In genomic region chr2:160910633-160911032, GRCm38 (mm10) we compare ENCODE assay signal across 29 mouse cellular contexts. TPM values are rescaled to one million over a fixed set of nuclear protein-coding genes. Genes with fewer than 3 reads are reported as not detected.
A peak's percentile ranks its signal among the peaks of the same experiment; 100 is the strongest.
DNase-seq lines count a peak whose midpoint lies in the region; ATAC-seq lines count a peak whose summit lies in the region.
"Had no signal": no experiment of that assay in that cellular context is flagged by ENCODE, and none has a peak within 500 bp of the region (broad histone marks: within the 10 kb centered on the region; RNA-seq: fewer than 3 reads in every experiment).

No protein-coding gene starts in this region.

- H3K27ac ChIP-seq in embryonic facial prominence, embryonic 12.5 days, result no peak overlapping the region
- H3K27ac ChIP-seq in embryonic facial prominence, embryonic 10.5 days (replicated peaks), result no peak overlapping the region
- no peak overlapping the region for H3K27ac ChIP-seq in limb, embryonic 12.5 days
- H3K27ac ChIP-seq in limb, embryonic 10.5 days, result no peak overlapping the region
- H3K27ac ChIP-seq in embryonic facial prominence, embryonic 15.5 days (replicated peaks), result no peak overlapping the region; the same call in 1 of the 2 replicates
- H3K27ac ChIP-seq in limb, embryonic 15.5 days, result no peak overlapping the region
- H3K27ac ChIP-seq: forebrain, embryonic 10.5 days; forebrain, embryonic 15.5 days; gastrocnemius, adult 2 months; heart, embryonic 10.5 days; heart, embryonic 15.5 days; hindbrain, embryonic 13.5 days; liver, embryonic 14.5 days; lung, embryonic 15.5 days; macrophage had no signal

- no peaks in the 10 kb centered on the region for H3K9me3 ChIP-seq in embryonic facial prominence, embryonic 12.5 days
- H3K9me3 ChIP-seq in embryonic facial prominence, embryonic 10.5 days, result no peaks in the 10 kb centered on the region
- H3K9me3 ChIP-seq in limb, embryonic 12.5 days, result no peaks in the 10 kb centered on the region
- H3K9me3 ChIP-seq in limb, embryonic 10.5 days (replicated peaks), result no peaks in the 10 kb centered on the region
- no peaks in the 10 kb centered on the region for H3K9me3 ChIP-seq in embryonic facial prominence, embryonic 15.5 days (replicated peaks)
- no peaks in the 10 kb centered on the region for H3K9me3 ChIP-seq in limb, embryonic 15.5 days
- H3K9me3 ChIP-seq: forebrain, embryonic 10.5 days; forebrain, embryonic 15.5 days; heart, embryonic 10.5 days; heart, embryonic 15.5 days; hindbrain, embryonic 13.5 days; lung, embryonic 15.5 days had no signal

- DNase-seq in embryonic facial prominence, embryonic 10.5 days (ENCODE audit: low spot score), result no peak
- no peak for DNase-seq in limb, embryonic 10.5 days (ENCODE audit: low spot score)
- DNase-seq in left cerebral cortex, adult 11 months (ENCODE audit: low spot score), result no peak
- DNase-seq in kidney, adult 9 months, result no peak
- DNase-seq: adrenal gland, adult 2 months; adrenal gland, postnatal 36 days; cerebellum, postnatal 10 days; gastrocnemius, adult 2 months; gastrocnemius, postnatal 36 days; heart, postnatal 4 days; kidney, adult 8-10 months; kidney, postnatal 10 days; layer of hippocampus, adult 9-11 months; liver; midbrain, embryonic 14.5 days; right cerebral cortex, postnatal 14 days had no signal

- 87% methylated on average over 5 of the region's 5 CpGs for WGBS in embryonic facial prominence, embryonic 12.5 days
- 86% methylated on average over 5 of the region's 5 CpGs for WGBS in embryonic facial prominence, embryonic 10.5 days
- 90% methylated on average over 5 of the region's 5 CpGs for WGBS in limb, embryonic 12.5 days
- WGBS in limb, embryonic 10.5 days, result 89% methylated on average over 5 of the region's 5 CpGs
- WGBS in embryonic facial prominence, embryonic 15.5 days, result 81% methylated on average over 5 of the region's 5 CpGs
- 74% methylated on average over 5 of the region's 5 CpGs for WGBS in limb, embryonic 15.5 days

- H3K4me1 ChIP-seq in embryonic facial prominence, embryonic 12.5 days, result peaks cover 15% of the 10 kb centered on the region
- H3K4me1 ChIP-seq in embryonic facial prominence, embryonic 10.5 days, result peaks cover 28% of the 10 kb centered on the region
- peaks cover 30% of the 10 kb centered on the region for H3K4me1 ChIP-seq in limb, embryonic 12.5 days (replicated peaks)
- H3K4me1 ChIP-seq in limb, embryonic 10.5 days, result peaks cover 41% of the 10 kb centered on the region
- H3K4me1 ChIP-seq in embryonic facial prominence, embryonic 15.5 days, result peaks cover 40% of the 10 kb centered on the region
- peaks cover 46% of the 10 kb centered on the region for H3K4me1 ChIP-seq in limb, embryonic 15.5 days

- no peak overlapping the region for H3K4me3 ChIP-seq in embryonic facial prominence, embryonic 12.5 days
- no peak overlapping the region for H3K4me3 ChIP-seq in embryonic facial prominence, embryonic 10.5 days
- H3K4me3 ChIP-seq in limb, embryonic 12.5 days (replicated peaks), result no peak overlapping the region; the same call in 1 of the 2 replicates
- no peak overlapping the region for H3K4me3 ChIP-seq in limb, embryonic 10.5 days
- H3K4me3 ChIP-seq in embryonic facial prominence, embryonic 15.5 days (replicated peaks), result peak overlapping the region; percentile 61; the same call in 1 of the 2 replicates
- peak overlapping the region; percentile 60 for H3K4me3 ChIP-seq in limb, embryonic 15.5 days

- peaks cover 17% of the 10 kb centered on the region; the same call in 1 of the 2 replicates for H3K36me3 ChIP-seq in embryonic facial prominence, embryonic 12.5 days
- peaks cover 6% of the 10 kb centered on the region; the same call in 1 of the 2 replicates for H3K36me3 ChIP-seq in embryonic facial prominence, embryonic 10.5 days (replicated peaks)
- peaks cover 37% of the 10 kb centered on the region for H3K36me3 ChIP-seq in limb, embryonic 12.5 days
- peaks cover 5% of the 10 kb centered on the region; the same call in 1 of the 2 replicates for H3K36me3 ChIP-seq in limb, embryonic 10.5 days
- peaks cover 32% of the 10 kb centered on the region for H3K36me3 ChIP-seq in embryonic facial prominence, embryonic 15.5 days
- peaks cover 32% of the 10 kb centered on the region for H3K36me3 ChIP-seq in limb, embryonic 15.5 days
- H3K36me3 ChIP-seq: forebrain, embryonic 10.5 days; forebrain, embryonic 15.5 days; heart, embryonic 10.5 days; heart, embryonic 15.5 days; hindbrain, embryonic 13.5 days; lung, embryonic 15.5 days had no signal

- H3K4me2 ChIP-seq in embryonic facial prominence, embryonic 12.5 days (replicated peaks), result peak overlapping the region; percentile 92; the same call in 1 of the 2 replicates
- H3K4me2 ChIP-seq in limb, embryonic 12.5 days, result peak overlapping the region; percentile 92
- peak overlapping the region; percentile 91 for H3K4me2 ChIP-seq in embryonic facial prominence, embryonic 15.5 days (replicated peaks)
- H3K4me2 ChIP-seq in limb, embryonic 15.5 days, result peak overlapping the region; percentile 93

- H3K9ac ChIP-seq in embryonic facial prominence, embryonic 12.5 days, result no peak overlapping the region
- H3K9ac ChIP-seq in limb, embryonic 12.5 days (replicated peaks), result no peak overlapping the region
- H3K9ac ChIP-seq in embryonic facial prominence, embryonic 15.5 days, result no peak overlapping the region
- no peak overlapping the region; the same call in 1 of the 2 replicates for H3K9ac ChIP-seq in limb, embryonic 15.5 days
- H3K9ac ChIP-seq: forebrain, embryonic 15.5 days; heart, embryonic 15.5 days; liver, embryonic 14.5 days had no signal

- ATAC-seq in embryonic facial prominence, embryonic 12.5 days (ENCODE audit: insufficient number of reproducible peaks, insufficient read depth, low FRiP score, low TSS enrichment), result no peak
- ATAC-seq in limb, embryonic 12.5 days (ENCODE audit: insufficient number of reproducible peaks, insufficient read depth, low FRiP score, low TSS enrichment, low read depth), result no peak
- no peak for ATAC-seq in embryonic facial prominence, embryonic 15.5 days (ENCODE audit: insufficient number of reproducible peaks, low FRiP score, low TSS enrichment, low read depth)
- no peak for ATAC-seq in limb, embryonic 15.5 days (ENCODE audit: insufficient number of reproducible peaks, low FRiP score, low TSS enrichment, low read depth)
- ATAC-seq: activated CD4-positive, CD25-positive, alpha-beta regulatory T cell, adult 4 months had no signal

- peaks cover 57% of the 10 kb centered on the region for H3K27me3 ChIP-seq in embryonic facial prominence, embryonic 12.5 days
- H3K27me3 ChIP-seq in embryonic facial prominence, embryonic 10.5 days (replicated peaks; ENCODE audit: low read depth, poor library complexity, severe bottlenecking), result peaks cover 88% of the 10 kb centered on the region
- peaks cover 60% of the 10 kb centered on the region for H3K27me3 ChIP-seq in limb, embryonic 12.5 days
- peaks cover 77% of the 10 kb centered on the region for H3K27me3 ChIP-seq in limb, embryonic 10.5 days (ENCODE audit: low read depth, poor library complexity, severe bottlenecking)
- H3K27me3 ChIP-seq in embryonic facial prominence, embryonic 15.5 days, result peaks cover 32% of the 10 kb centered on the region
- peaks cover 15% of the 10 kb centered on the region; the same call in 1 of the 2 replicates for H3K27me3 ChIP-seq in limb, embryonic 15.5 days

RNA-seq across cellular contexts. Expression of gene Emilin3, which starts 1.5 kb away (rescaled TPM):
- 20.5 and 22.3 TPM in 2 replicates for polyA plus RNA-seq in embryonic facial prominence, embryonic 12.5 days (2016; fragmentation: Nextera tagmentation; extraction: Ambion mirVana)
- polyA plus RNA-seq in embryonic facial prominence, embryonic 10.5 days (2016; fragmentation: Nextera tagmentation; extraction: Ambion mirVana), result 2.2 and 3.5 TPM in 2 replicates
- 15.9 and 16.7 TPM in 2 replicates for polyA plus RNA-seq in limb, embryonic 12.5 days (2016; fragmentation: Nextera tagmentation; extraction: Ambion mirVana)
- 2.6 and 4.9 TPM in 2 replicates for polyA plus RNA-seq in limb, embryonic 10.5 days (2016; fragmentation: Nextera tagmentation; extraction: Ambion mirVana)
- polyA plus RNA-seq in embryonic facial prominence, embryonic 15.5 days (2015; fragmentation: Nextera tagmentation; extraction: Ambion mirVana), result 51.3 and 51.9 TPM in 2 replicates
- 47.6 and 54.6 TPM in 2 replicates for polyA plus RNA-seq in limb, embryonic 15.5 days (2015; fragmentation: Nextera tagmentation; extraction: Ambion mirVana)
- polyA plus RNA-seq: activated CD4-positive, CD25-positive, alpha-beta regulatory T cell, adult 4 months; macrophage had no signal

RNA-seq across cellular contexts. Expression of gene Lpin3, which starts 30.2 kb away (rescaled TPM):
- 2.1 and 2.7 TPM in 2 replicates for polyA plus RNA-seq in embryonic facial prominence, embryonic 12.5 days (2016; fragmentation: Nextera tagmentation; extraction: Ambion mirVana)
- polyA plus RNA-seq in embryonic facial prominence, embryonic 10.5 days (2016; fragmentation: Nextera tagmentation; extraction: Ambion mirVana), result 1.4 and 2.0 TPM in 2 replicates
- polyA plus RNA-seq in limb, embryonic 12.5 days (2016; fragmentation: Nextera tagmentation; extraction: Ambion mirVana), result 2.6 and 2.9 TPM in 2 replicates
- polyA plus RNA-seq in limb, embryonic 10.5 days (2016; fragmentation: Nextera tagmentation; extraction: Ambion mirVana), result 0.90 and 1.6 TPM in 2 replicates
- 4.7 and 5.1 TPM in 2 replicates for polyA plus RNA-seq in embryonic facial prominence, embryonic 15.5 days (2015; fragmentation: Nextera tagmentation; extraction: Ambion mirVana)
- 4.7 and 5.1 TPM in 2 replicates for polyA plus RNA-seq in limb, embryonic 15.5 days (2015; fragmentation: Nextera tagmentation; extraction: Ambion mirVana)
- polyA plus RNA-seq: macrophage had no signal

RNA-seq across cellular contexts. Expression of gene Zhx3, which starts 37.8 kb away (rescaled TPM):
- 12.0 and 12.2 TPM in 2 replicates for polyA plus RNA-seq in embryonic facial prominence, embryonic 12.5 days (2016; fragmentation: Nextera tagmentation; extraction: Ambion mirVana)
- 6.7 and 7.6 TPM in 2 replicates for polyA plus RNA-seq in embryonic facial prominence, embryonic 10.5 days (2016; fragmentation: Nextera tagmentation; extraction: Ambion mirVana)
- polyA plus RNA-seq in limb, embryonic 12.5 days (2016; fragmentation: Nextera tagmentation; extraction: Ambion mirVana), result 10.4 and 11.6 TPM in 2 replicates
- polyA plus RNA-seq in limb, embryonic 10.5 days (2016; fragmentation: Nextera tagmentation; extraction: Ambion mirVana), result 5.2 and 7.6 TPM in 2 replicates
- polyA plus RNA-seq in embryonic facial prominence, embryonic 15.5 days (2015; fragmentation: Nextera tagmentation; extraction: Ambion mirVana), result 13.2 and 14.3 TPM in 2 replicates
- polyA plus RNA-seq in limb, embryonic 15.5 days (2015; fragmentation: Nextera tagmentation; extraction: Ambion mirVana), result 12.2 and 13.3 TPM in 2 replicates

Comparison
In these comparisons a context has a peak if more than half of its experiments do, and no peak if none do; other contexts are left out.
1. H3K4me3 ChIP-seq: peak in embryonic facial prominence, embryonic 15.5 days (single experiment) and limb, embryonic 15.5 days (single experiment); none in embryonic facial prominence, embryonic 12.5 days (single experiment), embryonic facial prominence, embryonic 10.5 days (single experiment), limb, embryonic 12.5 days (single experiment) and limb, embryonic 10.5 days (single experiment).
2. Peak in every context shown above with its lines, with median percentiles within 50 percentile points of each other: H3K4me2 ChIP-seq.